Mouse (Mus musculus): ENCODE results near the gene Gm9999. TPM values are rescaled to one million over a fixed set of nuclear protein-coding genes. Genes with fewer than 3 reads are reported as not detected.

The Gm9999 gene
- polyA plus RNA-seq (2012; rRNA removed; ENCODE audit: low replicate concordance) = not detected in 2 replicates

DNA sequence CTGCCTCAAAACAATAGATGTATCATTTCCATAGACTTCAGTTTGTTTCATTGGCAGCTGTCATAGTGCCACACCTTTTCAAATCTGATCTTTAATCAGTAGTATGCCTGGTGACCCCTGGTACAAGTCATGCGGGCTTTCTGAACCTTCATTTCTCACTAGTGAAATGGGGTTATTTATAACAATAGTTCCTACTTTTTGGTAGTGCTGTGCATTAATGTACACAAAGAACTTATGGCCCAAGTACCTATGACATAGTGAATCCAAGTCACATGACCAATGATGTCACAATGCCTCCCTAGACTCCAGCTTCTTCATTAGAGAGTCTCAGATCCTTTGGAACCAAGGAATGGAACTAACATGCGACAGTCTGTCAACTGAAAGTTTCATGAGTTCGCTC lies at the start of gene Gm9999:
Gm9999 (plus strand) TSS at position 301 of the 400 bp plus-strand sequence.

GRCm38 (mm10) chr7:46957831-46958691 lies 25.3 kb upstream of the Gm9999 start, which contains the start of gene Uevld:
Gene Uevld (minus strand): TSS chr7:46958527.

GRCm38 (mm10) chr7:47008168-47008993 lies 25.0 kb downstream of the Gm9999 start, which contains the start of gene Spty2d1:
Gene Spty2d1 (minus strand): TSS chr7:47008411.

Other genes with a start within 250 kb of the Gm9999 start
- gene Saa1, start 240.6 kb upstream of the Gm9999 start, polyA plus RNA-seq (2012; rRNA removed; ENCODE audit: low replicate concordance) = 0.21 TPM in 1 of 2 replicates, not detected in the other
- gene Saa2, start 231.8 kb upstream of the Gm9999 start, polyA plus RNA-seq (2012; rRNA removed; ENCODE audit: low replicate concordance) = not detected in 2 replicates
- gene Hps5, start 187.5 kb upstream of the Gm9999 start, polyA plus RNA-seq (2012; rRNA removed; ENCODE audit: low replicate concordance) = 15.4 and 20.0 TPM in 2 replicates
- gene Gtf2h1, start 187.5 kb upstream of the Gm9999 start, polyA plus RNA-seq (2012; rRNA removed; ENCODE audit: low replicate concordance) = 2.2 and 4.8 TPM in 2 replicates
- 740 and 1,417 TPM in 2 replicates for gene Ldha, start 142.1 kb upstream of the Gm9999 start, polyA plus RNA-seq (2012; rRNA removed; ENCODE audit: low replicate concordance)
- not detected in 2 replicates for gene Ldhc, start 122.4 kb upstream of the Gm9999 start, polyA plus RNA-seq (2012; rRNA removed; ENCODE audit: low replicate concordance)
- 100 and 104 TPM in 2 replicates for gene Tsg101, start 63.6 kb upstream of the Gm9999 start, polyA plus RNA-seq (2012; rRNA removed; ENCODE audit: low replicate concordance)
- gene Uevld, start 25.1 kb upstream of the Gm9999 start, polyA plus RNA-seq (2012; rRNA removed; ENCODE audit: low replicate concordance) = 0.74 and 0.77 TPM in 2 replicates
- gene Spty2d1, start 24.8 kb downstream of the Gm9999 start, polyA plus RNA-seq (2012; rRNA removed; ENCODE audit: low replicate concordance) = 2.0 and 2.1 TPM in 2 replicates
- gene Tmem86a, start 67.0 kb downstream of the Gm9999 start, polyA plus RNA-seq (2012; rRNA removed; ENCODE audit: low replicate concordance) = 36.9 and 378 TPM in 2 replicates
- 0.76 and 1.5 TPM in 2 replicates for gene Ptpn5, start 150.1 kb downstream of the Gm9999 start, polyA plus RNA-seq (2012; rRNA removed; ENCODE audit: low replicate concordance)
- gene Mrgpra6, start 221.3 kb downstream of the Gm9999 start, polyA plus RNA-seq (2012; rRNA removed; ENCODE audit: low replicate concordance) = not detected in 2 replicates

All from duodenum, adult 2 months (tissue).